Mouse (Mus musculus): ENCODE results near the gene Mrgpra2b.
"Not testable (repeated sequence)": the region's sequence is repeated elsewhere in the genome, so short reads cannot be mapped to it uniquely, and the experiment has no call there.

Mrgpra2b gene

DNA sequence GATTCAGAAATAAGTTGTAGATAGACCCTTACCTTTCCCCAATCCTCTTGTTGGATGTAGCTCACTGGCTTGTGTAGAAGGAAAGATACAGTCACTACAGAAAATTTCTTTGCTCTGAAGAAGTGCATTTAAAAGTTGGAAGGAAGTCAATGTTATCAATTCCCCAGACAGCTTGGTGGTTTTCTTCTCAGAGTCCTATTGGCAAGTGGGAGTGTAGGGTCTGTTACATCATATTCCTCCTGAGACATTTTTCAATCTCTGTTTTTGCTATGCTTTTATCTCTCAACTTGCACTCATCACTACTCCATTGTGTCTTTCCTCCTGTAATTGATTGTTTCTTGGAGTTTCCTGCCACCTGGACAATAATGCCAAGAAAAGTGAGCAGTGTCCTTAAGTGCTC lies at the start of gene Mrgpra2b:
Gene Mrgpra2b, minus strand, starts transcription at position 101 of the 400 bp plus-strand sequence.
- DNase-seq, result no peak

DNA sequence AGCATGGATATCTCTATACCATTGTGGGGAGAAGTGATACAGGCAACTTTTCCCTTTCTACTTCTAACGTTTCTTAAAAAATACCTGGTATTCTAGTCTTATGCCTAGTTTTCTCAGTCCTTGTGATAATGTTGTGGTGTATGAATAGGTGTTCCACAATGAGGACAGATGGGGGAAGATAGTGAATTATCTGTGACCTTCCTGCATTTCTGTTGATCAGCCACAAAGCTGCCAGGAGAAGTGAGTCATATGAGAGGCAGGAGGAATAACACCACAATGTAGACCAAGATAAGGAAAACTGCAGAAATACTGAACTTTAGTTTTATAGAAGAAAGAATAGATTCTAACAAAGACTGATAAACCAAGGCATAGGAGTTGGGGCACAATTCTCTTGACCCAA lies 12.3 kb downstream of the Mrgpra2b start:
- no peak for DNase-seq

DNA sequence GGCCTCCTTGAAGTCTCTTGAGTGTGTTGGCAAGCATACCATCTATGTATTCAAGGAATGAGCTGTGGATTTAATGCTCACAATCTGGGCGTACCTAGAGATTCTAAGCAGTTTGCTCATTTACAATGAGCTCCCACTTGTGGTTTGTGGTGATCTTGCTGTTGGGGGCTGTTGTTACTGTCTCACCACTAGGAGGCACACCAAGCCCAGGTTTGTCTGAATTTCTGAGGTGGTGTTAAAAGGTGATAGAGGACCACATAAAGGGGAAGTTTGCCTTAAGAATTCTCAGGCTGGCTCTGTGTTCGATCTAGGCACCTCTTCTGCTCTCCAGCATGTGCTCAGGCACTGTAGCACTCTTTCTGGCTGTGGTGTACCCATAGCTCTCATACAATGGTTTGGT lies 13.6 kb downstream of the Mrgpra2b start:
- DNase-seq, result no peak

DNA sequence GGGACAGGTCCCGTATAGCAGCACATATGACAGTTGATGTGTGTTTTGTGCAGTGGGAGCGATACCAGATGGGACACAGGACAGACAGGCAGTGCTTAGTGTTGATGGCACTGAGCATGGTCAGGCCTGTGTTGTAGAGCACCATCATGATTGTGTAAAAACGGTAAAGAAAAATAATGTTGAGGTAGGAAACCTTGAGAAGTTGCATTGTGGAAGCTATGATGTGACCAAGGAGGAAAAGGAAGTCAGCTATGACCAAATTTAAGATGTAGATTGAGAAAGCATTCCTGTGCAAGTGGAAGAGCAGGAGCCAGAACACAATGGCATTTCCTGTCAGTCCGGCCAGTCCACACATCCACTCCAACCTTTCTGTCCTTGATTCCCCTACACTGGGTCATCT lies 25.7 kb downstream of the Mrgpra2b start:
- DNase-seq, result no peak

DNA sequence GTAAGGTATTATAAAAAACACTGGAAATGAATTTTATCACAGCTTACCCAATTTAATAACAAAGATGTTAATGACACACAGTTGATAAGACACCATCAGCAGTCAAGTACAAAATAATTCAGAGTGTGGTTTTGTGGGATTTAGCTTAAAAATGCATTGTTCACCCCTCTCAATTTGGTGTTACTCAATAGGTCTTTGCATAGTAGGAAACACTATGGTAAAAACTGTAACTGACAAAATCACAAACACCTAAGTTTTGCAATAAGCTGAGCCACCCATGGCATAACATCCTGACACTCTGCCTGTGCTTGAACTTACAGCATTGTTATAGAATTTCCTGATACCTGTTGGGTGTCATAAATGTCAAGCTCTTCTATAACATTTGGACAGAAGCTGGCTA lies 37.4 kb downstream of the Mrgpra2b start:
- not testable (repeated sequence) for DNase-seq

DNA sequence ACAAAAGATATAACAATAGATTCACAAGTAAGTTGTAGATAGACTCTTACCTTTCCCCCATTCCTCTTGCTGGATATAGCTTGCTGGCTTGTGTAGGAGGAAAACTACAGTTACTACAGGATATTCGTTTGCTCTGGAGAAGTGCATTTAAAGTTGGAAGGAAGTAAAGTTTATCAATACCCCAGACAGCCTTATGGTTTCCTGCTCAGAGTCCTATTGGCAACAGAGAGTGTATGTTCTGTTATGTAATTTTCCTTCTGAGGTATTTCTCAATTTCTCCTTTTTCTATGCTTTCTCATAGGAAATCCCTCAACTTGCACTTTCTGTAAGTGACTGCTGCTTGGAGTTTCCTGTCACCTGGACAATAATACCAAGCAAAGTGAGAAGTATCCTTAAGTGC lies 39.2 kb downstream of the Mrgpra2b start:
- DNase-seq, result not testable (repeated sequence)

DNA sequence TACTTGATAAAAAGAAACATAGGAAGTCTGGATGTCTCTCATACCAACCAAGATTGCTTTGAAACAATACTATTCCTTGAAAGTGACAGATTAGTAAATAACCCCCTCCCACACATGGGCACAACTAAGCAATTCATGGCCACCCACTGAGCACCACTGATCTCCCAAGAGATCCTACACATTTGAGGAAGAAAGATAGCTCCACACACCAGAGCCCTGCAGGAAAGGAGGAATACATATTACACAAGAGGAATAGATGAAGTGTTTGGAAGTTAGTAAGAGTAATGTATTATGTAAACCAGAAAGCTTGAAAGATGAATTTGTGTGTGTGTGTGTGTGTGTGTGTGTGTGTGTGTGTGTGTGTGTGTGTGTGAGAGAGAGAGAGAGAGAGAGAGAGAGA lies 45.5 kb downstream of the Mrgpra2b start:
- not testable (repeated sequence) for DNase-seq

DNA sequence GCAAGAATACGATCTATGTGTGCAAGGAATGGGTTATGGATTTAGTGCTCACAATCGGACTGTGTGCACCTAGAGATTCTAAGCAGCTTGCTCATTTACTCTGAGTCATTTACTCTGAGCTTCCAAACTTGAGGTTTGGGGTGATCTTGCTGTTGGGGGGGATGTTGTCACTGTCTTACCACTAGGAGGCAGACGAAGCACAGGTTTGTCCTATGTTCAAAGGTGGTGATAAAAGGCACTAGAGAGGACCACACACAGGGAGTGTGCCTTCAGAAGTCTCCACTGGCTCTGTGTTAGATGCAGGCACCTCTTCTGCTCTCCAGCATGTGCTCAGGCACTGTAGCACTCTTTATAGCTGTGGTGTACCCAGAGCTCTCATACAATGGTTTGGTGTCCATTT lies 54.8 kb downstream of the Mrgpra2b start:
- not testable (repeated sequence) for DNase-seq

DNA sequence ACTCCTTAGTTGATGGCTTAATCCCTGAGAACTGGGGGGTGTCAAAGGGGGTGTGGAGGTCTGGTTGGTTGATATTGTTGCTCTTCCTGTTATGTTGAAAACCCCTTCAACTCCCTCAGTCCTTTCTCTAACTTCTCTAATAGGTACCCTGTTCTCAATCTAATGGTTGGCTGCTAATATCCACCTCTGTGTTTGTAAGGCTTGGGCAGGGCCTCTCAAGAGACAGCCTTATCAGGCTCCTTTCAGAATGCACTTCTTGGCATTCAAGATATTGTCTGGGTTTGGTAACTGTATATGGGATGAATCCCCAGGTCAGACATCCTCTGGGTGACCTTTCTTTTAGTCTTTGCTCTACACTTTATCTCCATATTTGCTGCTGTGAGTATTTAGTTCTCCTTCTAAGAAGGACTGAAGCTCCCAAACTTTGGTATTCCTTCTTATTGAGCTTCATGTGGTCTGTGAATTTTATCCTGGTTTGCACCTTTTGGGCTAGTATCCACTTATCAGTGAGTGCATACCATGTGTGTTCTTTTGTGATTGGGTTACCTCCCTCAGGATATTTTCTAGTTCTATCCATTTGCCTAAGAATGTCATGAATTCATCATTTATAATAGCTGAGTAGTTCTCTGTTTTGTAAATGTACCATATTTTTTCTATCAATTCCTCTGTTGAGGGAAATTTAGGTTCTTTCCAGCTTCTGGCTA lies 63.2 kb downstream of the Mrgpra2b start:
- not testable (repeated sequence) for DNase-seq

DNA sequence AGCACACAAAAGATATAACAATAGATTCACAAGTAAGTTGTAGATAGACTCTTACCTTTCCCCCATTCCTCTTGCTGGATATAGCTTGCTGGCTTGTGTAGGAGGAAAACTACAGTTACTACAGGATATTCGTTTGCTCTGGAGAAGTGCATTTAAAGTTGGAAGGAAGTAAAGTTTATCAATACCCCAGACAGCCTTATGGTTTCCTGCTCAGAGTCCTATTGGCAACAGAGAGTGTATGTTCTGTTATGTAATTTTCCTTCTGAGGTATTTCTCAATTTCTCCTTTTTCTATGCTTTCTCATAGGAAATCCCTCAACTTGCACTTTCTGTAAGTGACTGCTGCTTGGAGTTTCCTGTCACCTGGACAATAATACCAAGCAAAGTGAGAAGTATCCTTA lies 76.6 kb downstream of the Mrgpra2b start, which contains the start of gene Mrgpra2a:
Gene Mrgpra2a, minus strand, starts transcription at position 125 of the 400 bp plus-strand sequence.
- DNase-seq, result not testable (repeated sequence)

DNA sequence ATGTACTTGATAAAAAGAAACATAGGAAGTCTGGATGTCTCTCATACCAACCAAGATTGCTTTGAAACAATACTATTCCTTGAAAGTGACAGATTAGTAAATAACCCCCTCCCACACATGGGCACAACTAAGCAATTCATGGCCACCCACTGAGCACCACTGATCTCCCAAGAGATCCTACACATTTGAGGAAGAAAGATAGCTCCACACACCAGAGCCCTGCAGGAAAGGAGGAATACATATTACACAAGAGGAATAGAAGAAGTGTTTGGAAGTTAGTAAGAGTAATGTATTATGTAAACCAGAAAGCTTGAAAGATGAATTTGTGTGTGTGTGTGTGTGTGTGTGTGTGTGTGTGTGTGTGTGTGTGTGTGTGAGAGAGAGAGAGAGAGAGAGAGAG lies 82.9 kb downstream of the Mrgpra2b start:
- DNase-seq, result not testable (repeated sequence)

DNA sequence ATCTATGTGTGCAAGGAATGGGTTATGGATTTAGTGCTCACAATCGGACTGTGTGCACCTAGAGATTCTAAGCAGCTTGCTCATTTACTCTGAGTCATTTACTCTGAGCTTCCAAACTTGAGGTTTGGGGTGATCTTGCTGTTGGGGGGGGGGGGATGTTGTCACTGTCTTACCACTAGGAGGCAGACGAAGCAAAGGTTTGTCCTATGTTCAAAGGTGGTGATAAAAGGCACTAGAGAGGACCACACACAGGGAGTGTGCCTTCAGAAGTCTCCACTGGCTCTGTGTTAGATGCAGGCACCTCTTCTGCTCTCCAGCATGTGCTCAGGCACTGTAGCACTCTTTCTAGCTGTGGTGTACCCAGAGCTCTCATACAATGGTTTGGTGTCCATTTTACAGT lies 92.2 kb downstream of the Mrgpra2b start:
- not testable (repeated sequence) for DNase-seq

DNA sequence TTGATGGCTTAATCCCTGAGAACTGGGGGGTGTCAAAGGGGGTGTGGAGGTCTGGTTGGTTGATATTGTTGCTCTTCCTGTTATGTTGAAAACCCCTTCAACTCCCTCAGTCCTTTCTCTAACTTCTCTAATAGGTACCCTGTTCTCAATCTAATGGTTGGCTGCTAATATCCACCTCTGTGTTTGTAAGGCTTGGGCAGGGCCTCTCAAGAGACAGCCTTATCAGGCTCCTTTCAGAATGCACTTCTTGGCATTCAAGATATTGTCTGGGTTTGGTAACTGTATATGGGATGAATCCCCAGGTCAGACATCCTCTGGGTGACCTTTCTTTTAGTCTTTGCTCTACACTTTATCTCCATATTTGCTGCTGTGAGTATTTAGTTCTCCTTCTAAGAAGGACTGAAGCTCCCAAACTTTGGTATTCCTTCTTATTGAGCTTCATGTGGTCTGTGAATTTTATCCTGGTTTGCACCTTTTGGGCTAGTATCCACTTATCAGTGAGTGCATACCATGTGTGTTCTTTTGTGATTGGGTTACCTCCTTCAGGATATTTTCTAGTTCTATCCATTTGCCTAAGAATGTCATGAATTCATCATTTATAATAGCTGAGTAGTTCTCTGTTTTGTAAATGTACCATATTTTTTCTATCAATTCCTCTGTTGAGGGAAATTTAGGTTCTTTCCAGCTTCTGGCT lies 100.7 kb downstream of the Mrgpra2b start:
- DNase-seq, result not testable (repeated sequence)

Measured in spleen, adult 18-20 months (tissue).